Mouse (Mus musculus): ENCODE measurements at regions not wholly inside any gene's neighbourhood (a gene's known extent, or its start where the extent isn't known, plus 50 kb on each side); places are given as distances from the start of the nearest gene placed in this dataset.

DNA sequence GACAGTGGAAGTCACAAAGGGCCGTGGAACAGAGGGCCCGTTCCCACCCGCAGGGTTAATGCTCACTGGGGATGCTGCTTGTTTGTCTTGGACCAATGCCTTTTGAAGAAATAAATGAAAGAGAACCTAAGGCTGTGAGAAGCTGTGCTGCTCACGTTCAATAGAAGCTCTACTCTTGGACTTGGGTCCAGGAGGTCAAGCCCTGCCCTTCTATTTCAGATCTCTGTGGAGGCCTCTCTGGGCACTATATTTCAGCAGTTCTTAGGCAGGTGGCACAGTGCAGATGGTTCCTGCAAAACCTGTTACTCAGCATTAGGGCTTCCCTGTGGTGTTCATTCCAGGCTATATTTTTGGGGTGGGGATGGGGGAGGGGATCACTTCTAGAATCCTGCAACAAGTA is 1192.0 kb upstream of the A1bg start:
- TF ChIP-seq CTCF (conservative IDR thresholded peaks at IDR 0.05 in 1 of 2, IDR thresholded peaks at IDR 0.05 in 1 of 2; ENCODE audit: low read depth in 2 of 2, low read length in 2 of 2) (no peak), MAX (IDR thresholded peaks at IDR 0.05; ENCODE audit: low read length) (no peak), ZC3H11A (IDR thresholded peaks at IDR 0.05; ENCODE audit: low read depth, low read length) (no peak), ZNF384 (IDR thresholded peaks at IDR 0.05; ENCODE audit: low read depth, low read length) (no peak), BHLHE40 (IDR thresholded peaks at IDR 0.05; ENCODE audit: low read depth, low read length) (no peak), GABPA (IDR thresholded peaks at IDR 0.05; ENCODE audit: insufficient replicate concordance, low read depth, low read length) (no peak), EP300 (IDR thresholded peaks at IDR 0.05; ENCODE audit: low read length) (no peak), POLR2A (IDR thresholded peaks at IDR 0.05; ENCODE audit: low read depth, low read length) (no peak), SIN3A (IDR thresholded peaks at IDR 0.05; ENCODE audit: low read length) (no peak)
